Mouse (Mus musculus): ENCODE data around the gene Mettl17. TPM values are rescaled to one million over a fixed set of nuclear protein-coding genes. Genes with fewer than 3 reads are reported as not detected.

Gene Mettl17
- polyA plus RNA-seq, 1 experiment from 2014 or later = 68.0 TPM

DNA sequence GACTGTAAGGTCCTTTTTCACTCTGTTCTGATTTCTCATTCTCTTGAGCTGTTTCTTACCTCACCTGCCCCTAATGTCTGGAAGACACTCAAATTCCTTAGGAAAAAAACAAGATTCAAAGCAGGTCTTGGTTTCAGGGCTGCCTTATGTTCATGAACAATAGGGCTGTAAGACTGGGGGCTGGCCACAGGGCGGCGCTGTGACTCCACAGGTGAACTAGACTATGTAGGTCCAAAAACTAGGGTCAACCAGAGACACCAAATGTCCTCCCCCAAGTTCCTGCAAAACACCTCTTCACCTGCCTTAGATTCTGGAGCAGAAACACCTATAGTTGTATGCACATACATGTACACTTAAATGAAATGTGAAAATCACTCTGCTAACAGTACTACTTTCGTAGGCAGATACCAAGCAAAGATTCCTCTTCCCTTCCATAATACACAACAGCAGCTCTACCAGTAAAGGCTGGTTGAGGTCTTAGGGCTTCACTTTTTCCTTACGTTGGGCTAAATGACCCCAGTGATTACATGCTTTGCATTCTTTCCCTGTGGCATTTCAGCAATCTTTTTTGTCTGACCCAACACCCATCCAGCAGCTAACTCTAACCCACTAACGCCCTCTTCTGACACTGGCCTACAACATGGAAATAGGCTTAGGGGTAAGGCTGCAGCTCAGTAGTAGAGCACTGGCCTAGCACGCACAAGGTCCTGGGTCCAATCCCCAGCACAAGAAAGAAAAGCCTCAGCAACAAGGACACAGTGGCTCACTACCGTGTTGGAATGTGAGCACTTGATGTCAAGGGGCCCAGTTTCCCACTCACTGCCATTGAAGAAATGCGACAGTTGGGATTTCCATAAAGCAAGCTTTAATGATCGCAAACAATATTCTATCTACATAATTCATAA is 18.4 kb downstream of the Mettl17 start:
- Histone ChIP-seq H3K27ac (replicated peaks) (no peak overlapping the region), H3K9me3 (no peaks in the 10 kb centered on the region), H3K4me3 (no peak overlapping the region), H3K4me1 (no peaks in the 10 kb centered on the region), H3K36me3 (no peaks in the 10 kb centered on the region), H3K9ac (replicated peaks) (no peak overlapping the region), H3K4me2 (replicated peaks) (no peak overlapping the region), H3K27me3 (0 out of 2 replicates have a peak, but pooled peaks cover 3% of the 10 kb centered on the region)
- WGBS = 61% methylated on average over 9 of the region's 9 CpGs
- ATAC-seq (ENCODE audit: low FRiP score, low read depth) = peak; percentile 72

DNA sequence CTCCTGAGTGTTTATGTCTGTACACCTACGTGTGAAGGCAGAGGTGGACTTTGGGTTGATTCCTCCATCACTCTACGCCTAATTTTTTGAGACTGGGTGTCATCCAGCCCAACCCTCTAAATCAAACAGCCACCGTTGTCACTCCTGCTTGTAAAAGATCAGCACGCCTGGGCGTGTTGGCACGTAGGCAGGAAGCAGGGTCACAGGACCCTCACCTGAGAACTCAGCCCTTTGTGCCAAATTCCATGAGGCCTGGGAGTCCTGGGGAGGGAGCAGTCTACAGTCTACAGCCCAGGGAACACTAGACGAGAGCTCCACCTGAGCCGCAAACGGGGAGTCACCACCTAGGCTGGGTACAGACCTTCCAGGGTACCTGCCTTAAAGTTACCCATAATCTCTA is 19.1 kb downstream of the Mettl17 start:
- WGBS = 91% methylated on average over 9 of the region's 9 CpGs
- H3K27ac ChIP-seq (replicated peaks) = no peak overlapping the region
- H3K9me3 ChIP-seq = no peaks in the 10 kb centered on the region
- no peaks in the 10 kb centered on the region for H3K36me3 ChIP-seq
- H3K27me3 ChIP-seq = 0 out of 2 replicates have a peak, but pooled peaks cover 3% of the 10 kb centered on the region
- H3K4me1 ChIP-seq = no peaks in the 10 kb centered on the region
- H3K4me2 ChIP-seq (replicated peaks) = no peak overlapping the region
- 0 out of 2 replicates have a peak, but pooled peaks have one; percentile 17 for ATAC-seq (ENCODE audit: low FRiP score, low read depth)
- no peak overlapping the region for H3K9ac ChIP-seq (replicated peaks)
- no peak overlapping the region for H3K4me3 ChIP-seq

DNA sequence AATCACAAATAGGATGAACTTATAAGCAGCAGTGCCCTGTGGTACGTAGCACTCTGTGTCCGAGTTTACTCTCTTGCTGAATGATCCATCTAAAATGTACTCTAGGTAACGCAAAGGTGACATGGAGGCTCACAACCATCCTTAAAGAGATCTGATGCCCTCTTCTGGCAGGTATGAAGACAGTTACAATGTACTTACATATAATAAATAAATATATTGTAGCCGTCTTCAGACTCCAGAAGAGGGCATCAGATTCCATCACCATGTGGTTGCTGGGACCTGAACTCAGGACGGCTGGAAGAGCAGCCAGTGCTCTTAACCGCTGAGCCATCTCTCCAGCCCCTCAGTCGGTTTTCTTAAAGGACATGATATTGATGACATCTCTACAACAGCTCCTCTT is 20.1 kb downstream of the Mettl17 start:
- 0 out of 2 replicates have a peak, but pooled peaks cover 3% of the 10 kb centered on the region for H3K27me3 ChIP-seq
- no peak overlapping the region for H3K9ac ChIP-seq (replicated peaks)
- 75% methylated on average over 7 of the region's 7 CpGs for WGBS
- no peak overlapping the region for H3K27ac ChIP-seq (replicated peaks)
- no peaks in the 10 kb centered on the region for H3K9me3 ChIP-seq
- H3K4me1 ChIP-seq = no peaks in the 10 kb centered on the region
- no peak overlapping the region for H3K4me2 ChIP-seq (replicated peaks)
- no peak overlapping the region for H3K4me3 ChIP-seq
- ATAC-seq (ENCODE audit: low FRiP score, low read depth) = no peak
- no peaks in the 10 kb centered on the region for H3K36me3 ChIP-seq

DNA sequence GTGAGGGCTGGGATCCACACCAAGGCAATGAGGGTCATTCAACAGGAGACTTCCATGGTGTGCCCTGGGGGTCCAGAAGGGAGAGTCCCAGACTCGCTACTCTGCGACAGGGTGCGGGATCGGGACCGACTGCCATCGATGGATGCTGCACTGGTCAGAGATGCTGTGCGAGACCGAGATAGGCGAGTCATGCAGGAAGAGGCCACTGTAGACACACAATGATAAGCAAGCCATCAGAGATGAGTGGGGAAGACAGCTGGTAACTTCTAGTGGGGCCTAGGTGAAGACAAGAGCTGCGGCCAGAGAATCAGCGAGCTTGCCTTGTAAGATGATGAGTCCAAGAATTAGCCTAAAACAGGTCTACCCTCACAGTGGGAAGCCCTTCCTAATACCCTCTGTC is 21.5 kb downstream of the Mettl17 start:
- Histone ChIP-seq H3K9me3 (no peaks in the 10 kb centered on the region), H3K27ac (replicated peaks) (no peak overlapping the region), H3K27me3 (peaks cover 11% of the 10 kb centered on the region; the same call in 1 of the 2 replicates), H3K4me1 (no peaks in the 10 kb centered on the region), H3K36me3 (no peaks in the 10 kb centered on the region), H3K4me2 (replicated peaks) (no peak overlapping the region), H3K9ac (replicated peaks) (no peak overlapping the region), H3K4me3 (no peak overlapping the region)
- no peak for ATAC-seq (ENCODE audit: low FRiP score, low read depth)
- WGBS = 96% methylated on average over 11 of the region's 11 CpGs

DNA sequence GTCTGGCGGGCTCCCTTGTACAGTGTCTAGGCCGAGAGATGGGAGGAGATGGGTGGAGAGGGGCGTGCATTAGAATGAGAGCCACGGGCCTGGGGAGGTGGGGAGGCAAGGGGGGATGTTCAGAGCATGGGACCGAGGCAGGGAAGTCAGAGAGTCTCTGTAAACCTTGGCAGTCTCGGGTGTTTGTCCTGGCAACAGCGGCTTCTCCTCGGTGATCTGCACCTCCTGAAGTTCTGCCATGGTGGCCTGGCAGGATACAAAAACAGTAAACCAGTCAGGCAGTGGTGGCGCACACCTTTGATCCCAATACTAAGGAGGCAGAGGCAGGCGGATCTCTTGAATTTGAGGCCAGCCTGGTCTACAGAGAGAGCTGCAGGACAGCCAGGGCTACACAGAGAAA is 26.7 kb downstream of the Mettl17 start:
- peaks cover 46% of the 10 kb centered on the region for H3K27me3 ChIP-seq
- no peak for ATAC-seq (ENCODE audit: low FRiP score, low read depth)
- WGBS = 92% methylated on average over 10 of the region's 10 CpGs

DNA sequence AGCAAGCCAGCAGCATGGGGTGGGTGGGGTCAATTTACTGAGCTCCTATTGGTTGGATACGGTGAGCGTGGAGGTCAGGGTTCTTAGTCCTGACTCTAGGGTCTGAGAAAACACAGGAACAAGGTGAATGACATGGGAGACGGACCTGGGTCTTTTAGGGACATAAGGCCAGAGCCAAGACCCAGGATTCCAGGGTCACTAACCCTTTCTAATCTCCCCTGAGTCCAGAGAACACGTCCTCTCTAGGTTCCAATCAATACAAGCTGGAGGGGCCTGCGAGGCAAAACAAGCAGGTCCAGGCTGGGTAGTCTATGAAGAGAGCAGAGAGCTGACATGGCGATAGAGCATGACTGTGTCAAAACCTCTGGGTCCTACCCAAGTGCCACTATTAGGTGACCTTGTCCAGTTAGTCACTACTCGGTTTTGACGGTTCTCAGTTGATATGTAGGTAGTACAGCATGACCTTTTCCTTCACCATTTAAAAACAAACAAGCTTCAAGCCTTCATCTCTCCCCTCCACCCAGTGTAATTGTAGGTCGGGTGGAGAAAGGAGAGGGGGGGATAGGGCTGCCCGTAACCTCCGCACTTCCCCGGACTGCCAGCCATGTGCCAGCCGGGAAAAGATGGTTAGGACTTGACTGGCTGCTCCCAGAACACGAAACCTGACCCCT is 27.9 kb downstream of the Mettl17 start:
- Histone ChIP-seq H3K36me3 (no peaks in the 10 kb centered on the region), H3K4me2 (replicated peaks) (peak overlapping the region; percentile 100), H3K4me3 (peak overlapping the region; percentile 63), H3K9me3 (no peaks in the 10 kb centered on the region), H3K27ac (replicated peaks) (no peak overlapping the region), H3K27me3 (peaks cover 44% of the 10 kb centered on the region), H3K4me1 (peaks cover 25% of the 10 kb centered on the region), H3K9ac (replicated peaks) (peak overlapping the region; percentile 60; the same call in 1 of the 2 replicates)
- WGBS = 12% methylated on average over 14 of the region's 14 CpGs
- peak; percentile 28 for ATAC-seq (ENCODE audit: low FRiP score, low read depth)

More for the DNA sequence above, 26.7 kb downstream of the Mettl17 start:
- Histone ChIP-seq H3K4me1 (peaks cover 25% of the 10 kb centered on the region), H3K36me3 (no peaks in the 10 kb centered on the region), H3K27ac (replicated peaks) (no peak overlapping the region), H3K9me3 (no peaks in the 10 kb centered on the region), H3K4me2 (replicated peaks) (no peak overlapping the region), H3K9ac (replicated peaks) (no peak overlapping the region), H3K4me3 (no peak overlapping the region)

DNA sequence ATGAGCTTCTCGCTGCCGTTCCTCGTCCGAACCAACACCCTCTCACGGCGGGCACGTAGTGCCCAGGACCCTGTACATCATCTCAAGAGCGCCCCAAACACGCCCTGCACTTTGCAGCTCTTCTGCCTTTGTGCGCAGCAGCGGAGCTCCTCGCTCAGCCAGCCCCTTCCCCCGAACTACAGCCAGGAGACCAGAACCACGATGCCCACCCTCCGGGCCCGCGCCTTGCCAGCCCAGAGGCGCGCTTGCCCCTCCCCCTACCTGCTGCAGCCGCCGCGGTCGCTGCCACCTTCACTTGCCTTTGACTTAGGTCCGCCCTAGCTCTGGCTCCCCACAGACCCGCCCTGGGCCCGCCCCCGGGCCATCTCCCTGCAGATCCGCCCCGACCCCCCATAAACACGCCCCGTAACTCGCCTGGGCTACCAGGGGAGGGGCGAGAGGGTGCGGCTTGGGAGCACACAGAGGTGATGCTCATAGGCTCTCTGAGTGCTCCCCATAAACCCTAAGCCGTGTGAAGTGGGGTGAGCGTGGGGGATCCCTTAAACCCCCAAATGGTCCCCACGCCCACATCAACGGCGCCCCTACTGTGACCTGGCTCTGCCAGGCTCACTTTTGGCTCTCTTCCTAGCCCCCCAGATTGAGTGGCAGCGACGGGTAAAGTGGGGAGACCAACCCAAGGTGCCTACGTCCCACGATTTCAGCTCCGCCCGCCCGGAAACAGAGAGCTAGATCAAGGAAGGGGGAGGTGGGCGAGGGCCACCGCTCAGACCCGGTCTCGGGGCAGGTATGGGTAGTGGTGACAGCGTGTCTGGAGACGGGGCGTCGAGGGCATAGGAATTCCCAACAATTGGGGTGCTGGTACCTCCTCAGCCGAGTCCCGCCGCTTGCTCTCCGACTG is 28.7 kb downstream of the Mettl17 start:
- no peaks in the 10 kb centered on the region for H3K36me3 ChIP-seq

DNA sequence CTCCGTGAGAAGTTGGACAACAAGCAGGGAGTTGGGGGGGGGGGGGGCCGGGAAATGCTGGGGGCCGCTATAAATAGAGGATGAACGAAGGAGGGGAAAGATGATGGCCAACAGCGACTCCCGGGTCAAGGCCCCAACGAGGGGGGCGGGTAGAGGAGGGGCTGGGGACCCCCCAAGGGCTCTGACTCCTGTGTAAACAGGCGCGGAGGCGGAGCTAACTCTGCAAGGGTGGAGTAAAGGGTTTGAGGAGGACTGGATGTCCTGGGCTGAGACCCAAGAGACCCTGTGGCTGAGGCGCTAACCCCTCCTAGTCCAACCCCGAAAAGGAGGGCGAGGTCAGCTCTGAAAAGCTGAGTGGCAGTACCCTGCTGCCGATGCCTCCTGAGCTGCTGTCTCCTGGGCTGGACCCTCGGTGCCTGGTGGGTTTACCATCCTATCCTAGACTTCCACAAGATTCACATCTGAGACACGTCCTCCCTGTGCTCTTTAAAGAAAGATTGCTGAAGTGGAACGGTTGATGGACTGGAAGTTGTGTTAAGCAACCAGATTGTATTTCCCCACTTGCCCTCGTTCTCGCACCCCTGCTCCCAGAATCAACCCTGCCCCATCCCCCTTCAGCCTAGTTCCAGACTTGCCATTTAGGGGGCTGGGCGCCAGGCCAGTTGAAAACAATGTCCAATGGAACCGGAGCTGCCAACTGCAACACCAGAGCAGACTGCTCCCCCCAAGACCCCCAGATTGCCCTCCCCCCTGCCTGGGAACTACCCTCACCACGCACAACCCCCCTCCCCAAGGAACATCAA is 29.5 kb downstream of the Mettl17 start, which contains the start of gene Ndrg2:
Gene Ndrg2 (minus strand): TSS at position 199 of the 803 bp plus-strand sequence.
- WGBS = 3% methylated on average over 21 of the region's 23 CpGs
- Histone ChIP-seq H3K27ac (replicated peaks) (no peak within 1 kb of the TSS), H3K9me3 (no peaks in the 10 kb centered on the region), H3K4me1 (peaks cover 25% of the 10 kb centered on the region), H3K36me3 (no peaks in the 10 kb centered on the region), H3K4me2 (replicated peaks) (peak within 1 kb of the TSS; percentile 100), H3K27me3 (peaks cover 44% of the 10 kb centered on the region), H3K4me3 (peak within 1 kb of the TSS; percentile 63), H3K9ac (replicated peaks) (peak within 1 kb of the TSS; percentile 60)
- ATAC-seq (ENCODE audit: low FRiP score, low read depth) = peak; percentile 72

More for the DNA sequence above, 28.7 kb downstream of the Mettl17 start:
- Histone ChIP-seq H3K4me2 (replicated peaks) (peak overlapping the region; percentile 100), H3K27me3 (peaks cover 44% of the 10 kb centered on the region), H3K9ac (replicated peaks) (peak overlapping the region; percentile 60), H3K27ac (replicated peaks) (no peak overlapping the region), H3K4me3 (peak overlapping the region; percentile 63), H3K4me1 (peaks cover 25% of the 10 kb centered on the region), H3K9me3 (no peaks in the 10 kb centered on the region)
- under 1% methylated on average over 57 of the region's 58 CpGs for WGBS
- peak; percentile 64 for ATAC-seq (ENCODE audit: low FRiP score, low read depth)

DNA sequence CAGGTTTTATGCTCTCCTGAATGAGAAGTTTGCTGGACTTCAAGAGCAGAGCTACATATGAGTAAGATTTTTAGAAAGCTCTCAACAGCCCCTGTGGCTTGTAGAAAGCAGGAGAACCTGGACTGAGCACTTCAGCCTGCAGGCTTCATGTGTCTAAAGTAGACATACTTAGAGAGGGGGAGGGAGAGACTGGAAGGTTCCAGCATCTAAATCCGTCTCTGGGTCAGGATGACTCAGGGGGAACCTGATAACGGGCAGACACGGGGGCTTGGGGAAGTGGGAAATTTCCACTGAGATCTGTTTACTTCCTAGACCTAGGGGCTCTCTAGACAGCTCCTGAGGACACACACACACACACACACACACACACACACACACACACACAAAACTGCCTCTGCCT is 30.4 kb downstream of the Mettl17 start:
- Histone ChIP-seq H3K4me1 (peaks cover 25% of the 10 kb centered on the region), H3K27me3 (peaks cover 44% of the 10 kb centered on the region), H3K4me2 (replicated peaks) (no peak overlapping the region), H3K36me3 (no peaks in the 10 kb centered on the region), H3K9me3 (no peaks in the 10 kb centered on the region), H3K9ac (replicated peaks) (no peak overlapping the region), H3K4me3 (no peak overlapping the region), H3K27ac (replicated peaks) (no peak overlapping the region)
- WGBS = 45% methylated on average over 3 of the region's 3 CpGs
- no peak for ATAC-seq (ENCODE audit: low FRiP score, low read depth)

DNA sequence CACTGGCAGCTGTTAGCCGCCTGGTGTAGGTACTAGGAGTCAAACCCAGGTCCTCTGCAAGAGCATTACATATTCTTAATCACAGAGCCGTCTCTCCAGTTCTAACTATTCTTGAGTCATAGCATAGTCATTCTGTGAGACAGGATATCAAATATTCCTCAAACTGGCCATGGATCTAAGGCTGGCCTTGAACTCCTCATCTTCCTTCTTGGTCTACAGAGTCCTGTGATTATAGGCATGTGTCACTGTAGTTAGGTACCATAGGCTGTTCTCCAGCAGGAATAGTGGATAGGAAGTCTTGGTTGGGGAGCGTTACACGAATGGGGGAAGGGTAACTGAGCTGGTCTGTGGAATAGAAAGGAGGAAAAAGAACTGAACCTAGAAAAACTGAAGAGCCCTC is 31.9 kb downstream of the Mettl17 start:
- Histone ChIP-seq H3K4me1 (peaks cover 25% of the 10 kb centered on the region), H3K27me3 (peaks cover 31% of the 10 kb centered on the region), H3K4me2 (replicated peaks) (no peak overlapping the region), H3K36me3 (no peaks in the 10 kb centered on the region), H3K9me3 (no peaks in the 10 kb centered on the region), H3K9ac (replicated peaks) (no peak overlapping the region), H3K27ac (replicated peaks) (no peak overlapping the region), H3K4me3 (no peak overlapping the region)
- WGBS = 90% methylated on average over 4 of the region's 4 CpGs
- ATAC-seq (ENCODE audit: low FRiP score, low read depth) = no peak

DNA sequence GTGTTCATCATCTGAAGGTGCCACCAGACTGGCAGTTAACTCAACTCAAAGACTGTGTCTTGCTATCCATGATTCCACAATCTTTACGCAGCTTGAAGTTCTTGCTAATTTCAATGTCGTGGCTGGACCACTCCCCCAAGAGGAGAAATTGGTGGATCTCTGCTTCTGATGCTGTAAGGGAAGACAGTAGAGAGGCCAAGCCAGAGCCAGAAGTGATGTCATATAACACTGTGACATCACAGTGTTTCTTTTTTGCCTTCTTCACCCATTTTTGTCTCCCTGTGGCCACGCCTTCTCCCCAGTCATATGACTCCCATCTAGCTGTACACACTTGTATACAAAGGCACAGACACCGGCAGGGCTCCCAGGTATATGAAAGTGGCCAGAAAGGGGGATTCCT is 33.5 kb downstream of the Mettl17 start, which contains the start of gene Tppp2:
Gene Tppp2 (plus strand): TSS at position 301 of the 400 bp plus-strand sequence.
- H3K36me3 ChIP-seq = no peaks in the 10 kb centered on the region
- H3K4me3 ChIP-seq = no peak within 1 kb of the TSS
- H3K9ac ChIP-seq (replicated peaks) = no peak within 1 kb of the TSS
- H3K27ac ChIP-seq (replicated peaks) = no peak within 1 kb of the TSS
- H3K27me3 ChIP-seq = peaks cover 17% of the 10 kb centered on the region
- WGBS = 85% methylated on average over 4 of the region's 4 CpGs
- no peaks in the 10 kb centered on the region for H3K9me3 ChIP-seq
- no peak for ATAC-seq (ENCODE audit: low FRiP score, low read depth)
- no peak within 1 kb of the TSS for H3K4me2 ChIP-seq (replicated peaks)
- H3K4me1 ChIP-seq = peaks cover 18% of the 10 kb centered on the region
